Mouse (Mus musculus): ENCODE results near the gene Aqp2.

DNA sequence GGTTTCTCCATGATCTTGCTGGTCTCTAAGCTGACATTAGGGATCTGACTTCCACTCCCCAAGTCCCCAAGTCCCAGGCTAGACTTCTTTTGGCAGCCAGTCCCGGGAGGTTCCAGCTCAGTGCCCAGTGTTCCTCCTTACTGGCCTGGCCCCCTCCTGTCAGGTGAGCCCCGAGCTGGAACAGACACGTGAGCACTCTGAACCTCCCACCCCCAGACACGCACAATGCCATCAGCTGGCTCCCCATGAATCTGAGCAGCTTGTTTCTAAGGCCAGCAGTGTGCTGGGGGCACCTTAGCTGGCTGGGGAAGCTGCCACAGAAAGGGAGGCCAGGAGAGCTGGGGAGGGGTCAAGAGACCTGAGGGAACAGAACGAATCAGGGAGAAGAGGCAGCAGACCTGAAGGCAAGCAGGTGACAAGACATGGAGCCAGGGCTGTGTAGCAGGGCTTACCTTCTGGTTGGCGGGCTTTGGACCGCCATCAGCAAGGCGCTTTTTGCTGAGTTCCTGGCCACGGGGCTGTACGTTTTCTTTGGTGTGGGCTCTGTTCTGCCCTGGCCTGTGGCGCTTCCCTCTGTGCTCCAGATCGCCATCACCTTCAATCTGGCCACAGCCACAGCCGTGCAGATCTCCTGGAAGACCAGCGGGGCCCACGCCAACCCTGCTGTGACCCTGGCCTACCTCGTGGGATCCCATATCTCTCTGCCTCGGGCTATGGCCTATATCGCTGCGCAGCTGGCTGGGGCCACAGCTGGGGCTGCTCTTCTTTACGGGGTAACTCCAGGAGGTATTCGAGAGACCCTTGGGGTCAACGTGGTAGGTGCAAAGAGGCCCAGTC, 22.3 kb downstream of the Aqp2 start, which contains the start of gene Aqp6:
- TF ChIP-seq CTCF (IDR thresholded peaks at IDR 0.05; ENCODE audit: control insufficient read depth, insufficient read depth, insufficient read length), result no peak
- no peak for TF ChIP-seq MYOG (IDR thresholded peaks at IDR 0.05; ENCODE audit: control insufficient read depth, extremely low read depth, insufficient read length)
- TF ChIP-seq FOSL1 (IDR thresholded peaks at IDR 0.05; ENCODE audit: insufficient read depth, low read length, poor library complexity, severe bottlenecking), result no peak
- no peak for TF ChIP-seq USF1 (IDR thresholded peaks at IDR 0.05; ENCODE audit: low read depth)

Measured in C2C12 (cell line).